Mouse (Mus musculus) left cerebral cortex, adult 2 months (tissue): ENCODE data around the gene Meis1. TPM values are rescaled to one million over a fixed set of nuclear protein-coding genes. Genes with fewer than 3 reads are reported as not detected.

Experiments
- DNase-seq, 2 experiments: peaks; one replicate each; pipeline ENCODE4 v3.0.0; 2021 to 2022; ENCODE audit warnings: low spot score in 2 of 2, mixed read lengths in 1 of 2; ENCODE audit errors: extremely low spot score in 1 of 2
- H3K27ac ChIP-seq: fragments of 200-600 bp; 2 replicates; pipeline ENCODE4 v1.8.1; 2022
- H3K4me3 ChIP-seq: fragments of 200-600 bp; 2 replicates; pipeline ENCODE4 v1.8.1; 2022
- CTCF ChIP-seq: fragments of 200-600 bp; IDR thresholded peaks from 2 replicates; pipeline ENCODE4 v1.8.1; 2022; ENCODE audit warnings: antibody characterized with exemption, mild to moderate bottlenecking, moderate library complexity
- intact Hi-C: fragments of 180-260 bp; cut with DNase I; formaldehyde crosslinking; loops from one replicate; pipeline ENCODE4 v1.15.1; 2025
- total RNA-seq, 2 experiments: library from RNA; stranded (reverse); gene quantifications; 2 replicates each; pipeline ENCODE4 v1.2.3; 2021

The Meis1 gene
- total RNA-seq, 2 experiments from 2014 or later: 4.8 to 4.9 TPM

DNA sequence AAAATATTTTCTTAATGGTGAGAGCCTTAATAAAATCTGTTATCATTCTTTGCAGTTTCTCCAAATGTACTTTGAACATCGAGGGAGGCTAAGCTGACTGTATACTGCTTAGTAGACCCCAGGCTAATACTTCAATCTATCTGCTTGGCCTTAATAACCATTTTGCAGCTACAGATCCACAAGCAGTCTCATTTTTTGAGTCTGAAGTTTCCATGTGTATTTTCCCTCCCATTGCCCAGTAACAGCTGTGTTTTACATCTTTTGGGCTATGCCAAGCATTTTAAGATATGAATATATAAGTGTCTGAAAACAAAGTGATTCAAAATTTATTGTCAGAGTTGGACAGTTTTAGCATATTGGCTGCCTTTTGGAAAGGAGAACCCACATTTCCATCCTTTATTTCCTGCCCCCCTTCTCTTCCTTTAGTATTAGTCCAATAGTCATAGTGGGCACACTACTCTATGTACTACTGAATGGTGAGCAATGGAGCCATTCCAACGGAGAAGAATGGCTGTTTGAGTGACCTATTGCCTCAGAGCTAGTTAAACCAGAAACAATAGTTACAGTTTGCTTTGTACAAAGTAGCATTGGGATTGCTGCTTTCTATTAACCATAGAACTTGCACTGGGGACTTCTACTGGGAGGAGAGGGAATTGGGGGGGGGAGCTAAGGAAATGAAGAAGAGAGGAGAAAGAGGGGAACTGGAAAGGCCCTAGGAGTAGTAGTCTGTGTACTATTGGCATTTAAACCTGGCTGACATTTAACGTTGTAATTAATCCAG, 12.7 kb downstream of the Meis1 start:
- intact Hi-C loops: no loop called here
- TF ChIP-seq CTCF: no peak
- no peak for DNase-seq
- Histone ChIP-seq H3K27ac (no peak overlapping the region), H3K4me3 (no peak overlapping the region)

DNA sequence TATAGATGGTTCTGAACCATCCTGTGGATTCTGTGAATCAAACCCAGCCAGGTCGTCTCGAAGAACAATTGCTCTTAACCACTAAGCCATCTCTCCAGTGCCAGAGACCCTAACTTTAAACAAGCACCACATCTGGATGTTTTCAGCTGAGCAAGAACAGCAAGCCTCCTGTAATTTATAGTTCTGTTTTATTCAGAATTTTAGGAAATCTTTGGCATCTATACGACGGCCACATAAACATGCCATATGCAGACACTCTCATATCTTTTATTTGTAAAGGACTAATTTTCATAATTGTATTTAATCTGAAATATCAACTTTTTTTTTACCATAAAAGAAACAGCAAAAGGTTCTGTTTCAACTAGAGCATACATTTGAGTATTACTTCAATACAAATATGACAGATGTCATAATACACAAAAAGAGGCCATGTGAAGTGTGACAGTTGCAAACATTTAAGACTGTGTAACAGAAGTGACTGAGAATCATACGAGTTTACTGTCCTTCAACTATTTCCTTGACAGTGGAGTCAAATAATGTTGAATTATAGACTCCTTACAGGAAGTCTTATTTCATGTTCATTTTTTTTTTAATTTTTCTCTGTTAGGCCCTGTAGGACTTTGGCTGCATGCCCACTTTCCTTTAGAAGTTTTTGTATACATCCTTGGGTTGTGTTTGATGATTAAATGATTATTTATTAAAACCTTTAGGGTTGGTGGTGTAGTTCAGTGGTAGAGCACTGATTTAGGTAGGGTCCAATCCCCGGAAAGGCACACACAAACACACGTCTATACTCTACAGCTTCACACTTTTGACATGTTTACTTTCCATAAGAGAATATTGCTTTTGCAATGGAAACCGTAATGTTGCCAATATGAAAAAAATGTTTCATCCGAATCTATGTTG, 13.5 kb downstream of the Meis1 start:
- intact Hi-C loops: no loop called here
- Histone ChIP-seq H3K4me3 (no peak overlapping the region), H3K27ac (no peak overlapping the region)
- no peak for TF ChIP-seq CTCF
- no peak for DNase-seq

DNA sequence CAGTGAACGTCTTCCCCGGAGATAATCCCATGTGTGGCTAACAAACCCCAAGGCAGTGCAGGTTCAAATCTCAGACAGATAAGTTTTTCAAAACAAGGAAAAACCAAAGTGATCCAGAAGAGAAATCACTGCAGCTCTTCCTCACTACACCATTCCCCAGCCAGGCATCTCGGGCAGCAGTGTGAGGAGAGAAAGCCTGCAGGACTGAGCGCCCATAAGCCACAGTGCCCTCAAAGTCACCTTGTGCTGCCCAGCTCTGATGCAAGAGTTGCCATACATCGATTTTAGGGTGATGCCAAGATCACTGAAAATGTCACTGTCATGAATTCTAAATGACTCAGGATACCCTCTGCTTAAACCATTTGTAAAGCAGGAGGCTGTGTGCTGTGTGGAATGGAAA, 15.7 kb downstream of the Meis1 start:
- intact Hi-C loops: no loop called here
- H3K4me3 ChIP-seq: no peak overlapping the region
- H3K27ac ChIP-seq: no peak overlapping the region
- DNase-seq: no peak
- no peak for TF ChIP-seq CTCF

DNA sequence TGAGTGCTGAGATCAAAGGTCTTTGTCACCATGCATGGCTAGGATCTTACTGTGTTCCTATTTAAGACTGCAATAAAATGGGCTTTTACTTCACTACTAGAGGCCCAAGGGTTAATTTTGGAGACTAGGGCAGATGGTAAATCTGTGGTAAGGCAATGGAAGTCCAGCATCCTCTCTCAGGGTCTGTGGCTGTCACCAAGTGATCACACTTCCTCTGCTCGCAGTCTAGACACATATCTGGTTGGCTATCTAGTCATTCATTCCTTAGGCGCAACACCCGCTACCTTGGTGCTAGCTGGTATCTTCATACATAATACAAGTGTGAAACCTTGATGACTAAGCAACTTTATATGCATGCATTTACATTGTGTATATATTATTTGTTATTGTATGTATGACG, 22.0 kb downstream of the Meis1 start:
- no peak for DNase-seq
- Histone ChIP-seq H3K4me3 (no peak overlapping the region), H3K27ac (no peak overlapping the region)
- TF ChIP-seq CTCF: no peak
- intact Hi-C loops: no loop called here

DNA sequence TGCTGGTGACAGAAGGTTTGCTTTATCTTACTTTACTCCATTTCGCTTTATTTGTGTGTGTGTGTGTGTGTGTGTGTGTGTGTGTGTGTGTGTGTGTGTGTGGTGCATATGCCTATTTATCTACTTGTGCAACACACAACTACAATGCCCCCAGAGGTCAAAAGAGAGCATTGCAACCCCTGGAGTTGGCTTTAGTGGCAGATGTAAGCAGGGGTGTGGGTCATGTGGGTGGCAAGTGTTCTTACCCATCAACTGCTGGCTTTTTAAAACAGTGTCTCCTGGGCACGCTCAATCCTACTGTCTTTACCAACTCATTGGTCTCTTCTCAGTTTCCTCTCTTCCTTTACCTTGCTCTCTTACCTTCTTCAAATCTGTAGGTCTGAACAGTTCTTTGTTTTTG, 22.5 kb downstream of the Meis1 start:
- no peak; the same call in 1 of the 2 replicates for TF ChIP-seq CTCF
- no peak for DNase-seq
- intact Hi-C loops: no loop called here

DNA sequence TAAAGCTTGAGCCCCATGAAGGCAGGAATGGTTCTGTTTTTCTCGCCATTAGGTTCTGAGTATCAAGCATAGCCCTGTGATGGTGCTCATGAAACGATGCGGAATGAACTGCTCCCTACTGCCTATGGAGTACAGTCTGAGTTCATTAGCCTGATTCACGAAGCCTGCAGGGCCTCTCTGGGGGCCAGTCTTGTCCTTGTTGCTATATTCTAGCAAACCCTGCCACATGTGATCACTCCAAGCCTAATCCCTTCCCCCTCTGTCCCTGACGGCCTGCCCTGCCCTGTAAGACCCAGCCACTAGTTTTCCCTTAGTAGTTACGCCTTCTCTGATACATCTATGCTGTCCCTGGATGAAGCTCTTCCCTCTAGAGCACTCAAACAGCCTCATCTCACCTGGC, 26.0 kb downstream of the Meis1 start:
- Histone ChIP-seq H3K27ac (no peak overlapping the region), H3K4me3 (no peak overlapping the region)
- intact Hi-C loops: no loop called here
- TF ChIP-seq CTCF: no peak
- DNase-seq: no peak

More for the DNA sequence above, 22.5 kb downstream of the Meis1 start:
- Histone ChIP-seq H3K27ac (no peak overlapping the region), H3K4me3 (no peak overlapping the region)

DNA sequence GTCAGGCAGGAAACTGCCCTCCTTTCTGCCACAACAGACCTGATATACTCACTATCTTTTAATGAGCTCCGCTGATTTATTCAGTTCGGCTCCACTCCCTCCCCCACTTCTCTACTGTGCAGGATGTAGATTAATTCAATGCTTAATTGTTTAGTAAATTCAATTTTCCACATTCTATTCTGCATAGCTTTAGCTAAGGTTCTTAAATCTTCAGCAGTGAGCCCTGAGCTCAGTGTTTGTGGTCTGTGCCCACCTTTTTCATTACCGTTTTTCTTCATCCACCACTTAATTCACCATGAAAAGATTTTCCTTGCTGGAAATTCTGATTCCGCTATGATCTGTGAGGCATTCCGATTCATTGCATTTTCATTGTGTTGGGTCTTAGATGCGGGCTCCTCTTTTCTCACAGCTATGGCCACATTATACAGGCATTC, 28.5 kb downstream of the Meis1 start:
- no peak overlapping the region for H3K27ac ChIP-seq
- TF ChIP-seq CTCF: no peak
- no peak for DNase-seq
- H3K4me3 ChIP-seq: no peak overlapping the region
- intact Hi-C loops: no loop called here

DNA sequence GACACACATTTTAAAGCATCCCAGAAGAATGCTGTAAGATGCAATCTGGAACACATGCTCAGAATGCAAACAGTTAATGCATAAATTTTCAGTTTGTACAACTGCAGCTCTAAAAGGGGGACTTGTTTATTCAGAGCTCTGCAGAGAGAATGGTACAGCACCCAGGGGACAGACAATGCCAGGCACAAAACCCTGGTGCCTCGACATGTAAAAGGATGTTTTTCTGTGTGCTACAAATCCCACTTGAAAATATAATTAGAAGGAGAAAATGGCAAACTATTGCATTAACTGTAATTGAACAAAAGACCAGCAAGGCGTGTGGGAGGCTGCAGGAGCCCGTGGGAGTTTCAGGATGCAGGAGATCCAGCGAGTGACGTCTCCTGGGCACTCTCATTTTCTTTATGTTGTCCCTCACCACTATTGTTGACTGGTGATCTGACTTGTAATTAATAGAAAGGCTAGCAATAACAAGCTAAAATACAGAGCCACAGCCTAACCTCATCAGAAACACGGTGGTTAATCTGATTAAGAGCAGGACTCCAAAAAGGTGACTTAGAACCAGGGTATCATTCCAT, 29.0 kb downstream of the Meis1 start:
- intact Hi-C loops: no loop called here

DNA sequence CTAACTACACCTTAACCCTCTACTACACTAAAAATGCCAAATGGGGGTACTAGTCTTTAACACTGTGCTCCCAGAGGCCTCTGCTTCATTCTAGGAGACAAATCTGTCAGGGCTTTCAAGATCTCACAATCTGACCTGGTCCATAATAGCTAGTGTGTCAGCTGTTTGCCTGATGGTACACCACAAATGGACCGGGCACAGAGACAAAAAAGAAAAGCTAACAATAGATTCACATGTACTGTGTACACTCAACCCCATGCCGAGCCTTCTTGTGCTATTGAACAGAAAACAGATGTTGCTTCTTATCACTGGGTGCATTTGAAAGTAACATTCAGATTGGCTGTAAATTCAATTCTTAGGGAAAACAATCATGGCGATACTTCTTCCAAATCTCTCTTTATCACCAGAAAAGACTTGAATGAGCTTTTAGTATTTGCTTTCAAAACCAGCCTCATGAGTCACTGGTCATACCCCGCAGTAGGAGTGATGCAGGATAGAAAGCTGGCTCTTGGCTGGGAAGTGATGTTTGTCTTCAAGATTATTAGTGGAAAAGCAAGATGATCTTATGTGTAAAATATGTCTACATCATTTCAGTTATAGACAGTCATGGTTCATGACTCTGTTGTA, 30.0 kb downstream of the Meis1 start:
- Histone ChIP-seq H3K27ac (no peak overlapping the region), H3K4me3 (no peak overlapping the region)
- intact Hi-C loops: no loop called here
- TF ChIP-seq CTCF: no peak
- DNase-seq: no peak

More for the DNA sequence above, 29.0 kb downstream of the Meis1 start:
- Histone ChIP-seq H3K27ac (no peak overlapping the region), H3K4me3 (no peak overlapping the region)
- DNase-seq: no peak
- no peak for TF ChIP-seq CTCF

DNA sequence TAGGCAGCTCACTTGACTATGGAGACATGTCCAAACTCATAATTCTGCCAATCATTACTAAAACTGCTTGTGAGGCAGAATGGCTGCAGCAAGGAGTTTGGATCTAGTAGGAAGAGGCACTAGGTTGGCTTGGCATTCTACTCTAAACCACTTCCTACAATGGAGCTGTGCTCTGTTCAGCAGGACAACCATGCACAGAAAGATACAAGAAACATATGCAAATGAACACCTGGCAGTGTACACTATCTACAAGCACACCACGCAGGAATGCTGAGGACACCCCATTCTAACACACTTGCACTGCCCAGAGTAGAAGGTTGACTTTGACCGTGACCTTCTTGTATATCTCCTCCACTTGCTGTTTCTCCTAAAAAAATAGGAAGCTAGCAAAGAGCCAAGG, 35.0 kb downstream of the Meis1 start:
- Histone ChIP-seq H3K4me3 (no peak overlapping the region), H3K27ac (no peak overlapping the region)
- intact Hi-C loops: no loop called here
- no peak for DNase-seq
- TF ChIP-seq CTCF: no peak

DNA sequence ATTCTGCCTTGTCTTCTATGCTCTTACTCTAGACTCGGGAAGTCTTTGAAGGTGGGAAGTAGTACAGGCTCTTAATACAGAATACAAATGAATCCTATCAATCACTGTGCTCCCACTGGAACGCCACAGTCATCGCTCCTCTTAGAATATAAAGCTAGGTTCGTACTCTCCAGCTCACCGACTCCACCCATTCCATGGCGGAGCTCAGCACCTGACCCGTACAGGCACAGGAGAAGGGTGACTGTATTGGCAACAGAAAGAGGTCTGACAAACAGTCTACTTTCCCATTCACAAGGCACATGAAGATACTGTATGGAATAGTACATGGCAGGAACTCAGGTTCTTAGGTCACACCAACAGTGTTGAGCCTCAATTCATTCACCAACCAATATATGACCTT, 35.5 kb downstream of the Meis1 start:
- intact Hi-C loops: no loop called here
- no peak for DNase-seq
- no peak for TF ChIP-seq CTCF
- Histone ChIP-seq H3K4me3 (no peak overlapping the region), H3K27ac (no peak overlapping the region)

DNA sequence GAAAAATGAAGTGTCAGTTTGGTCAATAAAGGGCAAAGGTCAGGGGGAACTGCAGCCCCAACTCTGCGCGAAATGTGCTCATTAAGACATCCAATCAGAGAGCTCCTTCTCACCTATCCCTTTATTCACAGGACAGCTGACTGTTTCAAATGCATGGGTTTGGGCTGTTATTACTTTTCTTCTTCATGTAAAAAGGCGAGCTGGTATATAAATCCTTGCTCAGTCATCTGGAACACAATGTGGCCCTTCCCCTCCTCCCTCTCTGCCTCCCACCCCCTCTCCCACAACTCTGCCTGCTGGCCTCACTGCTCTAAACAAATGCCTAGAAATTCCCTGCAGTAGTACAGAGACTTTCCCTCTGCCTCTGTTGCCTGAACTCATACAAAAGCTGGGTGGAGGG, 36.5 kb downstream of the Meis1 start:
- TF ChIP-seq CTCF: no peak
- intact Hi-C loops: no loop called here
- no peak for DNase-seq
- Histone ChIP-seq H3K27ac (no peak overlapping the region), H3K4me3 (no peak overlapping the region)
